ENCODE assay signal across 8 mouse cellular contexts in genomic region chr11:62005241-62005910, GRCm38 (mm10). TPM values are rescaled to one million over a fixed set of nuclear protein-coding genes. Genes with fewer than 3 reads are reported as not detected.
DNase-seq lines count a peak whose midpoint lies in the region; ATAC-seq and TF ChIP-seq lines count a peak whose summit lies in the region.

No protein-coding gene starts in this region.

- no peaks in the 10 kb centered on the region for H3K27me3 ChIP-seq in C2C12 (ENCODE audit: control insufficient read depth, insufficient read depth, insufficient read length)
- H3K27me3 ChIP-seq in heart, embryonic 16.5 days (ENCODE audit: control insufficient read depth, insufficient read depth, low read length): no peaks in the 10 kb centered on the region
- no peaks in the 10 kb centered on the region for H3K27me3 ChIP-seq in liver, embryonic 14.5 days (ENCODE audit: control insufficient read depth, insufficient read depth, low read length)
- no peaks in the 10 kb centered on the region for H3K27me3 ChIP-seq in midbrain, embryonic 15.5 days (replicated peaks)

- no peaks in the 10 kb centered on the region for H3K9me3 ChIP-seq in heart, embryonic 16.5 days (replicated peaks; ENCODE audit: control insufficient read depth, low read length)
- no peaks in the 10 kb centered on the region for H3K9me3 ChIP-seq in liver, embryonic 14.5 days (ENCODE audit: control insufficient read depth, low read length)
- no peaks in the 10 kb centered on the region for H3K9me3 ChIP-seq in midbrain, embryonic 15.5 days

- no peaks in the 10 kb centered on the region for H3K79me3 ChIP-seq in C2C12 (ENCODE audit: low read depth)

- peaks cover 6% of the 10 kb centered on the region; the same call in 1 of the 2 replicates for H3K4me1 ChIP-seq in heart, embryonic 16.5 days (ENCODE audit: control insufficient read depth, insufficient read depth, low read length)
- peaks cover 29 to 38% of the 10 kb centered on the region in 2 experiments for H3K4me1 ChIP-seq in liver, embryonic 14.5 days (replicated peaks; ENCODE audit: control insufficient read depth in 2 of 2, insufficient read depth in 2 of 2, low read length in 1 of 2)
- H3K4me1 ChIP-seq in midbrain, embryonic 15.5 days: no peaks in the 10 kb centered on the region

- H3K4me3 ChIP-seq in C2C12 (ENCODE audit: insufficient read depth, poor library complexity, severe bottlenecking): no peak overlapping the region
- H3K4me3 ChIP-seq in heart, embryonic 16.5 days (ENCODE audit: low read length): peak overlapping the region; percentile 25; the same call in 1 of the 2 replicates
- H3K4me3 ChIP-seq in liver, embryonic 14.5 days (ENCODE audit: insufficient read depth in 1 of 2, low read depth in 2 of 2, low read length in 2 of 2): peak overlapping the region; percentile 38 to 47; a peak in 3 of 4 replicates
- H3K4me3 ChIP-seq in midbrain, embryonic 15.5 days: no peak overlapping the region

- H3K36me3 ChIP-seq in C2C12 (ENCODE audit: control insufficient read depth, insufficient read depth): no peaks in the 10 kb centered on the region
- H3K36me3 ChIP-seq in heart, embryonic 16.5 days (ENCODE audit: control insufficient read depth, insufficient read depth): no peaks in the 10 kb centered on the region
- H3K36me3 ChIP-seq in liver, embryonic 14.5 days (replicated peaks; ENCODE audit: control insufficient read depth, insufficient read depth, low read depth): no peaks in the 10 kb centered on the region
- no peaks in the 10 kb centered on the region for H3K36me3 ChIP-seq in midbrain, embryonic 15.5 days (replicated peaks)

- H3ac ChIP-seq in C2C12 (ENCODE audit: control insufficient read depth, insufficient read length, low read depth): peak overlapping the region; percentile 68

- H3K4me2 ChIP-seq in heart, embryonic 16.5 days (ENCODE audit: low read depth, low read length): peak overlapping the region; percentile 44
- H3K4me2 ChIP-seq in liver, embryonic 14.5 days (ENCODE audit: low read depth): peak overlapping the region; percentile 73
- H3K4me2 ChIP-seq in midbrain, embryonic 15.5 days: no peak overlapping the region

- H3K79me2 ChIP-seq in C2C12 (ENCODE audit: control insufficient read depth, insufficient read depth): no peaks in the 10 kb centered on the region

- DNase-seq in gastrocnemius, postnatal 10 days: peak; percentile 33
- DNase-seq in gastrocnemius, adult 18-20 months (ENCODE audit: low spot score): no peak
- DNase-seq in c-Kit-positive CD71-positive TER-119-positive erythroid progenitor cells, embryonic 14.5 days (ENCODE audit: low spot score): peak; percentile 52
- peak in 2 of 3 experiments; percentile 46 to 59 for DNase-seq in liver, embryonic 14.5 days (ENCODE audit: low read depth in 3 of 3, low spot score in 3 of 3)
- peak; percentile 20 for DNase-seq in right cerebral cortex, postnatal 4 days

- peak overlapping the region; percentile 77 for H3K27ac ChIP-seq in heart, embryonic 16.5 days (ENCODE audit: low read length)
- H3K27ac ChIP-seq in liver, embryonic 14.5 days: peak overlapping the region; percentile 86
- no peak overlapping the region for H3K27ac ChIP-seq in midbrain, embryonic 15.5 days

- TF ChIP-seq EP300 in liver, embryonic 14.5 days (IDR thresholded peaks at IDR 0.05; ENCODE audit: low read depth): no peak

- peak; percentile 81 for ATAC-seq in heart, embryonic 16.5 days (replicated peaks; ENCODE audit: extremely low read depth, insufficient read depth, low FRiP score)
- ATAC-seq in liver, embryonic 14.5 days (ENCODE audit: insufficient read depth): peak; percentile 69
- ATAC-seq in midbrain, embryonic 15.5 days (replicated peaks): no peak

- WGBS in heart, embryonic 16.5 days: 30% methylated on average over 14 of the region's 14 CpGs
- 6% methylated on average over 14 of the region's 14 CpGs for WGBS in liver, embryonic 14.5 days (ENCODE audit: insufficient replicate concordance)
- WGBS in midbrain, embryonic 15.5 days: 60% methylated on average over 14 of the region's 14 CpGs

- TF ChIP-seq CTCF in C2C12 (IDR thresholded peaks at IDR 0.05; ENCODE audit: control insufficient read depth, insufficient read depth, insufficient read length): no peak
- no peak for TF ChIP-seq CTCF in liver, embryonic 14.5 days (IDR thresholded peaks at IDR 0.05; ENCODE audit: low read depth)

- 0 out of 2 replicates have a peak overlapping the region, but pooled peaks have one; percentile 18 for H3K9ac ChIP-seq in heart, embryonic 16.5 days (ENCODE audit: low read length)
- peak overlapping the region; percentile 61 for H3K9ac ChIP-seq in liver, embryonic 14.5 days (replicated peaks)
- H3K9ac ChIP-seq in midbrain, embryonic 15.5 days: no peak overlapping the region

TF ChIP-seq in C2C12, 6 proteins besides CTCF, POLR2A, EP300 and RAD21:
- TF ChIP-seq MYOG (IDR thresholded peaks at IDR 0.05; ENCODE audit: control insufficient read depth, extremely low read depth, insufficient read length): no peak
- peak; percentile 42 for TF ChIP-seq MAX (IDR thresholded peaks at IDR 0.05)
- peak; percentile 91 for TF ChIP-seq FOSL1 (IDR thresholded peaks at IDR 0.05; ENCODE audit: insufficient read depth, low read length, poor library complexity, severe bottlenecking)
- peak; percentile 39 for TF ChIP-seq CEBPB (IDR thresholded peaks at IDR 0.05; ENCODE audit: low read depth)
- no peak for TF ChIP-seq USF1 (IDR thresholded peaks at IDR 0.05; ENCODE audit: low read depth)
- peak; percentile 17 for TF ChIP-seq MYOD1 (IDR thresholded peaks at IDR 0.05; ENCODE audit: control insufficient read depth, insufficient read length, low read depth)

RNA-seq across cellular contexts. Expression of gene Specc1, which starts 48.8 kb away (rescaled TPM):
- 1 to 10 TPM; 6.3 to 9.8 TPM for total RNA-seq in gastrocnemius, postnatal 10 days (2021)
- 1 to 10 TPM in 1 of 2 experiments, under 1 TPM in 1; 0.98 to 2.3 TPM for total RNA-seq in gastrocnemius, adult 18-20 months (2021)
- 59.2 TPM for polyA plus RNA-seq in C2C12 (2012; fragmentation: generic; extraction: Trizol)
- polyA plus RNA-seq in heart, embryonic 16.5 days (2015; fragmentation: Nextera tagmentation; extraction: Ambion mirVana): 9.3 TPM in 2 replicates
- polyA plus RNA-seq in liver, embryonic 14.5 days (2012; rRNA removed): 23.5 and 26.2 TPM in 2 replicates
- 40.5 and 43.5 TPM in 2 replicates for polyA plus RNA-seq in liver, embryonic 14.5 days (2014; fragmentation: Nextera tagmentation; extraction: Ambion mirVana)
- 10.0 and 11.3 TPM in 2 replicates for polyA plus RNA-seq in midbrain, embryonic 15.5 days (2015; fragmentation: Nextera tagmentation; extraction: Ambion mirVana)

Comparison
In these comparisons a context has a peak if more than half of its experiments do, and no peak if none do; other contexts are left out.
1. H3K4me3 ChIP-seq: peak in heart, embryonic 16.5 days (single experiment) and liver, embryonic 14.5 days (2 of 2); none in C2C12 (single experiment) and midbrain, embryonic 15.5 days (single experiment).